Mouse (Mus musculus): ENCODE data around the gene Gja4.

GRCm38 (mm10) chr4:127337668-127338067 lies 23.8 kb upstream of the Gja4 start:
- TF ChIP-seq CTCF (IDR thresholded peaks at IDR 0.05 in 2 of 3, conservative IDR thresholded peaks at IDR 0.05 in 1 of 3; ENCODE audit: control insufficient read depth in 1 of 3, insufficient read depth in 1 of 3, low read depth in 2 of 3, low read length in 3 of 3, poor library complexity in 1 of 3, severe bottlenecking in 1 of 3) (no peak), MXI1 (IDR thresholded peaks at IDR 0.05; ENCODE audit: low read depth, low read length) (no peak), SMC3 (IDR thresholded peaks at IDR 0.05; ENCODE audit: low read depth, low read length) (no peak), MAX (IDR thresholded peaks at IDR 0.05; ENCODE audit: low read length) (no peak), GATA1 (IDR thresholded peaks at IDR 0.05; ENCODE audit: low read depth, low read length) (no peak), ZC3H11A (IDR thresholded peaks at IDR 0.05; ENCODE audit: low read depth, low read length) (no peak), TCF12 (IDR thresholded peaks at IDR 0.05; ENCODE audit: low read depth, low read length) (no peak), ZMIZ1 (IDR thresholded peaks at IDR 0.05; ENCODE audit: low read depth, low read length) (no peak), MYC (IDR thresholded peaks at IDR 0.05; ENCODE audit: low read depth, low read length) (no peak), POLR2A (IDR thresholded peaks at IDR 0.05; ENCODE audit: control insufficient read depth in 1 of 2, insufficient read depth in 1 of 2, low read depth in 1 of 2, low read length in 2 of 2, poor library complexity in 1 of 2) (no peak)

Data from MEL (cell line).